14 mouse cellular contexts compared by ENCODE assay signal in genomic region chr3:116940804-116941558, GRCm38 (mm10). TPM values are rescaled to one million over a fixed set of nuclear protein-coding genes. Genes with fewer than 3 reads are reported as not detected.
DNase-seq lines count a peak whose midpoint lies in the region; ATAC-seq and TF ChIP-seq lines count a peak whose summit lies in the region.
"Had no signal": no experiment of that assay in that cellular context is flagged by ENCODE, and none has a peak within 500 bp of the region (broad histone marks: within the 10 kb centered on the region; RNA-seq: fewer than 3 reads in every experiment).

No protein-coding gene starts in this region.

- TF ChIP-seq CTCF in kidney, postnatal 0 days (IDR thresholded peaks at IDR 0.05; ENCODE audit: low read depth), result no peak

- no peak for ATAC-seq in kidney, postnatal 0 days (replicated peaks; ENCODE audit: low FRiP score, low read depth)
- ATAC-seq in lung, embryonic 16.5 days (ENCODE audit: low read depth), result peak; percentile 81
- no peak for ATAC-seq in cerebellum, adult (ENCODE audit: insufficient number of reproducible peaks, low FRiP score, low TSS enrichment)
- ATAC-seq: forebrain, embryonic 13.5 days; intestine, embryonic 15.5 days had no signal

- H3K27me3 ChIP-seq in kidney, postnatal 0 days (ENCODE audit: insufficient read depth, low read length), result no peaks in the 10 kb centered on the region
- no peaks in the 10 kb centered on the region; the same call in 1 of the 2 replicates for H3K27me3 ChIP-seq in lung, embryonic 16.5 days (ENCODE audit: control insufficient read depth, insufficient read depth, low read depth, low read length)
- H3K27me3 ChIP-seq: embryonic facial prominence, embryonic 13.5 days; forebrain, embryonic 13.5 days; intestine, embryonic 15.5 days had no signal

- H3K9me3 ChIP-seq in kidney, postnatal 0 days (replicated peaks; ENCODE audit: low read length), result no peaks in the 10 kb centered on the region
- peaks cover 5% of the 10 kb centered on the region for H3K9me3 ChIP-seq in lung, embryonic 16.5 days (ENCODE audit: control insufficient read depth, low read length)
- H3K9me3 ChIP-seq: forebrain, embryonic 13.5 days; intestine, embryonic 15.5 days had no signal

- no peak overlapping the region for H3K9ac ChIP-seq in kidney, postnatal 0 days (ENCODE audit: low read depth, low read length)
- no peak overlapping the region for H3K9ac ChIP-seq in lung, embryonic 16.5 days (ENCODE audit: low read length)
- H3K9ac ChIP-seq: embryonic facial prominence, embryonic 13.5 days; forebrain, embryonic 13.5 days; intestine, embryonic 15.5 days had no signal

- H3K36me3 ChIP-seq in kidney, postnatal 0 days (ENCODE audit: insufficient read depth, low read length), result no peaks in the 10 kb centered on the region
- H3K36me3 ChIP-seq in lung, embryonic 16.5 days (ENCODE audit: control insufficient read depth, insufficient read depth, low read length), result no peaks in the 10 kb centered on the region
- H3K36me3 ChIP-seq: embryonic facial prominence, embryonic 13.5 days; intestine, embryonic 15.5 days had no signal

- H3K4me2 ChIP-seq in kidney, postnatal 0 days (ENCODE audit: low read length), result no peak overlapping the region
- H3K4me2 ChIP-seq in lung, embryonic 16.5 days (ENCODE audit: low read depth, low read length), result 0 out of 2 replicates have a peak overlapping the region, but pooled peaks have one; percentile 19
- H3K4me2 ChIP-seq: embryonic facial prominence, embryonic 13.5 days; forebrain, embryonic 13.5 days; intestine, embryonic 15.5 days had no signal

- DNase-seq in kidney, postnatal 0 days (ENCODE audit: low spot score), result peak; percentile 29
- no peak for DNase-seq in kidney, adult 18-20 months
- DNase-seq in NIH3T3 (ENCODE audit: low read depth), result peak; percentile 37
- DNase-seq in adipocyte (ENCODE audit: low spot score), result peak; percentile 60
- DNase-seq in urinary bladder, postnatal 36 days (ENCODE audit: low spot score in 2 of 2), result no peak
- DNase-seq: cerebellum, postnatal 10 days; heart, adult 18-20 months; thymus, postnatal 25 days had no signal

- no peak overlapping the region for H3K27ac ChIP-seq in kidney, postnatal 0 days
- peak overlapping the region; percentile 49 for H3K27ac ChIP-seq in lung, embryonic 16.5 days (ENCODE audit: low read length)
- H3K27ac ChIP-seq: embryonic facial prominence, embryonic 13.5 days; forebrain, embryonic 13.5 days; intestine, embryonic 15.5 days had no signal

- no peaks in the 10 kb centered on the region for H3K4me1 ChIP-seq in kidney, postnatal 0 days (replicated peaks; ENCODE audit: insufficient read depth, low read length)
- H3K4me1 ChIP-seq in lung, embryonic 16.5 days (replicated peaks; ENCODE audit: control insufficient read depth, insufficient read depth, low read length), result peaks cover 3% of the 10 kb centered on the region; the same call in 1 of the 2 replicates
- H3K4me1 ChIP-seq: embryonic facial prominence, embryonic 13.5 days; intestine, embryonic 15.5 days had no signal

- no peak overlapping the region for H3K4me3 ChIP-seq in kidney, postnatal 0 days (replicated peaks; ENCODE audit: low read depth, low read length)
- H3K4me3 ChIP-seq in lung, embryonic 16.5 days (ENCODE audit: low read length), result no peak overlapping the region
- H3K4me3 ChIP-seq: embryonic facial prominence, embryonic 13.5 days; forebrain, embryonic 13.5 days; intestine, embryonic 15.5 days had no signal

- 40% methylated on average over 10 of the region's 10 CpGs for WGBS in kidney, postnatal 0 days
- WGBS in lung, embryonic 16.5 days, result 53% methylated on average over 10 of the region's 10 CpGs

RNA-seq across cellular contexts. Expression of gene 4930455H04Rik, which starts 27.1 kb away (rescaled TPM):
- not detected in 2 replicates for polyA plus RNA-seq in kidney, postnatal 0 days (2015; fragmentation: Nextera tagmentation; extraction: Ambion mirVana)
- polyA plus RNA-seq in lung, embryonic 16.5 days (2015; fragmentation: Nextera tagmentation; extraction: Ambion mirVana), result not detected in 2 replicates
- polyA plus RNA-seq: brain, embryonic 14.5 days; embryonic facial prominence, embryonic 13.5 days; forebrain, embryonic 13.5 days; intestine, embryonic 15.5 days had no signal

RNA-seq across cellular contexts. Expression of gene Palmd, which starts 27.8 kb away (rescaled TPM):
- 2.8 and 3.3 TPM in 2 replicates for polyA plus RNA-seq in kidney, postnatal 0 days (2015; fragmentation: Nextera tagmentation; extraction: Ambion mirVana)
- 9.8 and 11.7 TPM in 2 replicates for polyA plus RNA-seq in lung, embryonic 16.5 days (2015; fragmentation: Nextera tagmentation; extraction: Ambion mirVana)

Comparison
In these comparisons a context has a peak if more than half of its experiments do, and no peak if none do; other contexts are left out.
1. DNase-seq: peak in kidney, postnatal 0 days (single experiment), NIH3T3 (single experiment) and adipocyte (single experiment); none in kidney, adult 18-20 months (single experiment) and urinary bladder, postnatal 36 days (0 of 2).